Mouse (Mus musculus): ENCODE data around the gene Fgg. TPM values are rescaled to one million over a fixed set of nuclear protein-coding genes. Genes with fewer than 3 reads are reported as not detected.
A peak's percentile ranks its signal among the peaks of the same experiment; 100 is the strongest.

Fgg gene
- polyA plus RNA-seq, 1 experiment from 2014 or later, result 1,385 TPM

GRCm38 (mm10) chr3:83013951-83014350, 6.4 kb downstream of the Fgg start:
- 66% methylated on average over 10 of the region's 10 CpGs for WGBS (ENCODE audit: insufficient replicate concordance)
- Histone ChIP-seq H3K9me3 (replicated peaks; ENCODE audit: control insufficient read depth, low read length) (no peaks in the 10 kb centered on the region), H3K4me2 (ENCODE audit: low read depth, low read length) (no peak overlapping the region), H3K4me3 (ENCODE audit: low read depth, low read length) (no peak overlapping the region), H3K4me1 (ENCODE audit: control insufficient read depth, low read depth, low read length) (no peaks in the 10 kb centered on the region), H3K36me3 (ENCODE audit: control insufficient read depth, insufficient read depth) (no peaks in the 10 kb centered on the region), H3K27me3 (ENCODE audit: control insufficient read depth, insufficient read depth, low read depth, low read length) (no peaks in the 10 kb centered on the region), H3K27ac (ENCODE audit: low read length) (no peak overlapping the region), H3K9ac (ENCODE audit: low read depth, low read length) (no peak overlapping the region)
- no peak for ATAC-seq (ENCODE audit: low read depth)

- Histone ChIP-seq H3K9me3 (replicated peaks; ENCODE audit: control insufficient read depth, low read length) (no peaks in the 10 kb centered on the region), H3K36me3 (ENCODE audit: control insufficient read depth, insufficient read depth) (no peaks in the 10 kb centered on the region), H3K4me2 (ENCODE audit: low read depth, low read length) (no peak overlapping the region), H3K27ac (ENCODE audit: low read length) (no peak overlapping the region), H3K4me1 (ENCODE audit: control insufficient read depth, low read depth, low read length) (no peaks in the 10 kb centered on the region), H3K9ac (ENCODE audit: low read depth, low read length) (no peak overlapping the region), H3K4me3 (ENCODE audit: low read depth, low read length) (no peak overlapping the region), H3K27me3 (ENCODE audit: control insufficient read depth, insufficient read depth, low read depth, low read length) (no peaks in the 10 kb centered on the region)
- ATAC-seq (ENCODE audit: low read depth), result no peak
- WGBS (ENCODE audit: insufficient replicate concordance), result 50% methylated on average over 1 of the region's 1 CpGs
Measured at GRCm38 (mm10) chr3:83016236-83016635, 8.7 kb downstream of the Fgg start.

- WGBS (ENCODE audit: insufficient replicate concordance), result 35% methylated on average over 2 of the region's 2 CpGs
- ATAC-seq (ENCODE audit: low read depth), result peak; percentile 91
- peak overlapping the region; percentile 58 for H3K27ac ChIP-seq (ENCODE audit: low read length)
Measured at GRCm38 (mm10) chr3:83020387-83020786, 12.9 kb downstream of the Fgg start.

GRCm38 (mm10) chr3:83021176-83021575, 13.7 kb downstream of the Fgg start:
- Histone ChIP-seq H3K4me1 (ENCODE audit: control insufficient read depth, low read depth, low read length) (no peaks in the 10 kb centered on the region; the same call in 1 of the 2 replicates), H3K4me3 (ENCODE audit: low read depth, low read length) (no peak overlapping the region), H3K4me2 (ENCODE audit: low read depth, low read length) (no peak overlapping the region), H3K9ac (ENCODE audit: low read depth, low read length) (no peak overlapping the region), H3K27ac (ENCODE audit: low read length) (no peak overlapping the region), H3K9me3 (replicated peaks; ENCODE audit: control insufficient read depth, low read length) (no peaks in the 10 kb centered on the region), H3K36me3 (ENCODE audit: control insufficient read depth, insufficient read depth) (no peaks in the 10 kb centered on the region), H3K27me3 (ENCODE audit: control insufficient read depth, insufficient read depth, low read depth, low read length) (no peaks in the 10 kb centered on the region)
- ATAC-seq (ENCODE audit: low read depth), result no peak
- WGBS (ENCODE audit: insufficient replicate concordance), result 64% methylated on average over 5 of the region's 5 CpGs

More at GRCm38 (mm10) chr3:83020387-83020786, 12.9 kb downstream of the Fgg start:
- no peaks in the 10 kb centered on the region for H3K36me3 ChIP-seq (ENCODE audit: control insufficient read depth, insufficient read depth)
- no peaks in the 10 kb centered on the region for H3K9me3 ChIP-seq (replicated peaks; ENCODE audit: control insufficient read depth, low read length)
- no peaks in the 10 kb centered on the region; the same call in 1 of the 2 replicates for H3K4me1 ChIP-seq (ENCODE audit: control insufficient read depth, low read depth, low read length)
- H3K27me3 ChIP-seq (ENCODE audit: control insufficient read depth, insufficient read depth, low read depth, low read length), result no peaks in the 10 kb centered on the region
- no peak overlapping the region for H3K4me3 ChIP-seq (ENCODE audit: low read depth, low read length)
- H3K4me2 ChIP-seq (ENCODE audit: low read depth, low read length), result 0 out of 2 replicates have a peak overlapping the region, but pooled peaks have one; percentile 30
- H3K9ac ChIP-seq (ENCODE audit: low read depth, low read length), result no peak overlapping the region

GRCm38 (mm10) chr3:83025036-83025435, 17.5 kb downstream of the Fgg start:
- H3K4me1 ChIP-seq (ENCODE audit: control insufficient read depth, low read depth, low read length), result no peaks in the 10 kb centered on the region; the same call in 1 of the 2 replicates
- no peaks in the 10 kb centered on the region for H3K27me3 ChIP-seq (ENCODE audit: control insufficient read depth, insufficient read depth, low read depth, low read length)
- peak overlapping the region; percentile 64 for H3K27ac ChIP-seq (ENCODE audit: low read length)
- H3K9me3 ChIP-seq (replicated peaks; ENCODE audit: control insufficient read depth, low read length), result no peaks in the 10 kb centered on the region
- no peak overlapping the region for H3K4me2 ChIP-seq (ENCODE audit: low read depth, low read length)
- no peaks in the 10 kb centered on the region for H3K36me3 ChIP-seq (ENCODE audit: control insufficient read depth, insufficient read depth)
- 66% methylated on average over 6 of the region's 6 CpGs for WGBS (ENCODE audit: insufficient replicate concordance)
- no peak for ATAC-seq (ENCODE audit: low read depth)
- H3K9ac ChIP-seq (ENCODE audit: low read depth, low read length), result no peak overlapping the region
- no peak overlapping the region for H3K4me3 ChIP-seq (ENCODE audit: low read depth, low read length)

- Histone ChIP-seq H3K9me3 (replicated peaks; ENCODE audit: control insufficient read depth, low read length) (no peaks in the 10 kb centered on the region), H3K4me1 (ENCODE audit: control insufficient read depth, low read depth, low read length) (no peaks in the 10 kb centered on the region; the same call in 1 of the 2 replicates), H3K27me3 (ENCODE audit: control insufficient read depth, insufficient read depth, low read depth, low read length) (no peaks in the 10 kb centered on the region), H3K9ac (ENCODE audit: low read depth, low read length) (peak within 1 kb of the TSS; percentile 26), H3K36me3 (ENCODE audit: control insufficient read depth, insufficient read depth) (no peaks in the 10 kb centered on the region), H3K27ac (ENCODE audit: low read length) (peak within 1 kb of the TSS; percentile 64), H3K4me3 (ENCODE audit: low read depth, low read length) (peak within 1 kb of the TSS; percentile 52), H3K4me2 (ENCODE audit: low read depth, low read length) (peak within 1 kb of the TSS; percentile 21; the same call in 1 of the 2 replicates)
- peak; percentile 90 for ATAC-seq (ENCODE audit: low read depth)
- 45% methylated on average over 9 of the region's 9 CpGs for WGBS (ENCODE audit: insufficient replicate concordance)
Measured at GRCm38 (mm10) chr3:83025475-83026301, 18.2 kb downstream of the Fgg start, which contains the start of gene Fga. Gene Fga (plus strand): TSS chr3:83026076.

GRCm38 (mm10) chr3:83027546-83028251, 20.2 kb downstream of the Fgg start:
- no peak overlapping the region for H3K27ac ChIP-seq (ENCODE audit: low read length)
- H3K36me3 ChIP-seq (ENCODE audit: control insufficient read depth, insufficient read depth), result no peaks in the 10 kb centered on the region
- WGBS (ENCODE audit: insufficient replicate concordance), result 59% methylated on average over 9 of the region's 9 CpGs
- peak overlapping the region; percentile 43 for H3K4me3 ChIP-seq (ENCODE audit: low read depth, low read length)
- H3K4me1 ChIP-seq (ENCODE audit: control insufficient read depth, low read depth, low read length), result no peaks in the 10 kb centered on the region; the same call in 1 of the 2 replicates
- H3K4me2 ChIP-seq (ENCODE audit: low read depth, low read length), result peak overlapping the region; percentile 8
- H3K9me3 ChIP-seq (replicated peaks; ENCODE audit: control insufficient read depth, low read length), result no peaks in the 10 kb centered on the region
- H3K9ac ChIP-seq (ENCODE audit: low read depth, low read length), result peak overlapping the region; percentile 5; the same call in 1 of the 2 replicates
- ATAC-seq (ENCODE audit: low read depth), result no peak
- H3K27me3 ChIP-seq (ENCODE audit: control insufficient read depth, insufficient read depth, low read depth, low read length), result no peaks in the 10 kb centered on the region

- Histone ChIP-seq H3K4me1 (ENCODE audit: control insufficient read depth, low read depth, low read length) (no peaks in the 10 kb centered on the region; the same call in 1 of the 2 replicates), H3K27ac (ENCODE audit: low read length) (no peak overlapping the region), H3K4me2 (ENCODE audit: low read depth, low read length) (no peak overlapping the region), H3K9ac (ENCODE audit: low read depth, low read length) (no peak overlapping the region), H3K9me3 (replicated peaks; ENCODE audit: control insufficient read depth, low read length) (no peaks in the 10 kb centered on the region), H3K27me3 (ENCODE audit: control insufficient read depth, insufficient read depth, low read depth, low read length) (no peaks in the 10 kb centered on the region), H3K36me3 (ENCODE audit: control insufficient read depth, insufficient read depth) (no peaks in the 10 kb centered on the region), H3K4me3 (ENCODE audit: low read depth, low read length) (no peak overlapping the region)
- WGBS (ENCODE audit: insufficient replicate concordance), result 75% methylated on average over 4 of the region's 4 CpGs
- ATAC-seq (ENCODE audit: low read depth), result no peak
Measured at GRCm38 (mm10) chr3:83030331-83030730, 22.8 kb downstream of the Fgg start.
